Mouse (Mus musculus) kidney, postnatal 0 days (tissue): ENCODE measurements at regions not wholly inside any gene's neighbourhood (a gene's known extent, or its start where the extent isn't known, plus 50 kb on each side); places are given as distances from the start of the nearest gene placed in this dataset.

Experiments used
- ATAC-seq: fragments of 200-750 bp; cut with Nextera tagmentation; replicated peaks from 2 replicates; pipeline ENCODE4 v1.8.0; 2017; ENCODE audit warnings: low read depth, moderate number of reproducible peaks, moderate TSS enrichment, moderate library complexity; ENCODE audit not compliant: low FRiP score
- DNase-seq: peaks from one replicate; pipeline ENCODE4 v3.0.0-alpha.2; 2016; ENCODE audit warnings: low spot score
- H3K27ac ChIP-seq: fragments of 300-500 bp; sonication (generic); 2 replicates; pipeline ENCODE4 v1.5.1; 2014; ENCODE audit warnings: mild to moderate bottlenecking
- H3K27me3 ChIP-seq: fragments of 300-500 bp; sonication (generic); 2 replicates; pipeline ENCODE4 v1.6.1; 2014; ENCODE audit warnings: low read length, mixed read lengths; ENCODE audit not compliant: insufficient read depth
- H3K36me3 ChIP-seq: fragments of 300-500 bp; sonication (generic); 2 replicates; pipeline ENCODE4 v1.6.1; 2014; ENCODE audit warnings: low read length, mixed read lengths; ENCODE audit not compliant: insufficient read depth
- H3K4me1 ChIP-seq: fragments of 300-500 bp; sonication (generic); replicated peaks from 2 replicates; pipeline ENCODE4 v1.6.1; 2014; ENCODE audit warnings: antibody characterized with exemption, low read length, mixed read lengths; ENCODE audit not compliant: insufficient read depth
- H3K4me2 ChIP-seq: fragments of 300-500 bp; sonication (generic); 2 replicates; pipeline ENCODE4 v1.6.1; 2014; ENCODE audit warnings: mild to moderate bottlenecking, low read length, moderate library complexity, mixed read lengths
- H3K4me3 ChIP-seq: fragments of 300-500 bp; sonication (generic); replicated peaks from 2 replicates; pipeline ENCODE4 v1.5.1; 2014; ENCODE audit warnings: low read depth, low read length
- H3K9ac ChIP-seq: fragments of 300-500 bp; sonication (generic); 2 replicates; pipeline ENCODE4 v1.6.1; 2014; ENCODE audit warnings: low read depth, low read length
- H3K9me3 ChIP-seq: fragments of 300-500 bp; sonication (generic); replicated peaks from 2 replicates; pipeline ENCODE4 v1.6.1; 2016; ENCODE audit warnings: low read length, inconsistent platforms, mixed read lengths
- CTCF ChIP-seq: IDR thresholded peaks from 2 replicates; pipeline ENCODE4 v1.5.1; 2016; ENCODE audit warnings: antibody characterized with exemption, low read depth, mild to moderate bottlenecking, moderate library complexity
- WGBS: fragments of 180-500 bp; shearing (Covaris S2); extraction: QIAGEN DNeasy Blood & Tissue Kit; methylation state at CpG from one replicate; pipeline ENCODE4 v1.1.7; 2014; 5-methylcytosine and 5-hydroxymethylcytosine counted together

DNA sequence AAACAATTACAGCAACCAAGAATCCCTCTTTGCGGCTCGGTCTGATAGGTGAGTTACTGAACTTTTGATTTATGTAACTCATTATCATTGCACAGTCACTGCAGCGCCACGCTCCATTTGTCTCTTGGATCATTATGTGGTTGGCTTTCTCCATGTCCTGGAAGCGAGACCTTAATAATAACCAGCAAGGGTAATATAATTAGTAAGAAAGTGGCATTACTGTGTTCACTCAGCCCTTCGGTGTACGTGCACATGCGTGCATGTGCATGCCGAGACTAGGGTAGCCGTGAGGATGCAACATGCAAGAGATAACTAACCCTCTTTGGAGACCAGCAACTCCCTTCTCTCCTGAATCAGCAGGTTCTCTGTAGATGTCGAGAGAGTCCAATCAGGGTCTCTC is 114.9 kb upstream of the Camk1g start:
- 40% methylated on average over 11 of the region's 11 CpGs for WGBS
- no peak for ATAC-seq
- H3K9me3 ChIP-seq = no peaks in the 10 kb centered on the region
- no peak overlapping the region for H3K9ac ChIP-seq
- H3K27ac ChIP-seq = no peak overlapping the region
- no peak for TF ChIP-seq CTCF
- H3K4me3 ChIP-seq = no peak overlapping the region
- H3K4me2 ChIP-seq = no peak overlapping the region
- H3K4me1 ChIP-seq = no peaks in the 10 kb centered on the region
- H3K27me3 ChIP-seq = no peaks in the 10 kb centered on the region
- H3K36me3 ChIP-seq = no peaks in the 10 kb centered on the region
- DNase-seq = peak; percentile 15

DNA sequence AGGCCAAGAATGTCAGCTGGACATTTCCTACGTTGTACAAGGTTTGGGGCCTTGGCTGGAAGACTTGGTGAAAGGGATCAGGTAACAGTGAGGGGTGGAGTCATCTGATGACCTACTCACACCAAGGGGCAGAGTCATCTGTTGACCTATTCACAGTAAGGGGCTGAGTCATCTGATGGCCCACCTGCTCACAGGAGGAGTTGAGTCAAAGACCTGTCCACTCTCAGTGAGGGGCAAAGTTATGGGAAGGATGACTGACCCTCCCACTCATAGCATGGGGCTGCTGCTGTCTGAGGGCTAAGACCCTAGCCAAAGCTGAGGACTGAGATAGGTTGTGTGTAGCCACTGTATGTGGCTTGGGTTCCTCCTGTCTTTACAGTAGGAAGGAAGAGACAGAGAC is 107.2 kb upstream of the Camk1g start:
- Histone ChIP-seq H3K4me1 (no peaks in the 10 kb centered on the region), H3K27ac (no peak overlapping the region), H3K27me3 (no peaks in the 10 kb centered on the region), H3K9ac (no peak overlapping the region), H3K36me3 (no peaks in the 10 kb centered on the region), H3K4me3 (no peak overlapping the region), H3K4me2 (no peak overlapping the region), H3K9me3 (no peaks in the 10 kb centered on the region)
- 48% methylated on average over 1 of the region's 1 CpGs for WGBS
- no peak for TF ChIP-seq CTCF
- ATAC-seq = no peak
- DNase-seq = no peak

DNA sequence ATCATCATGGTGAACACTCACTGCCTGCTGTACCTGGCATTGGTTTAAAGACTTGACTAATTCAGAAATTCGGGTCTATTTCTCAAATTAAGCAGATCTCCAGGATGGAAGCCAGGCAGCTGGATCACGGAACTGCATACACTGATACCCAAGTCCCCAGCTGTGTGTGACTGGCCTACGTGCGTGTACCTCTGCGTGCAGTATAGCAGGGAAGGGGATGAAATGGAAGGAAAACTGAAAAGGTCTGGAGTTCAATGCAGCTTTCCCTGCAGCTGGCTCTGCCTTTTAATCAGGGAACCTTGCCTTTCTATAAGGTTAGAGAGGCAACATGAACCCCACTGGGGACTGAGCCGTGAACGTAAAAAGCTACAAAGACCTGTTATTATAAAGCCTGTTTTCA is 106.7 kb upstream of the Camk1g start:
- H3K9ac ChIP-seq = no peak overlapping the region
- no peaks in the 10 kb centered on the region for H3K9me3 ChIP-seq
- no peak for ATAC-seq
- no peaks in the 10 kb centered on the region for H3K36me3 ChIP-seq
- no peaks in the 10 kb centered on the region for H3K4me1 ChIP-seq
- H3K4me3 ChIP-seq = no peak overlapping the region
- no peaks in the 10 kb centered on the region for H3K27me3 ChIP-seq
- no peak overlapping the region for H3K27ac ChIP-seq
- TF ChIP-seq CTCF = no peak
- H3K4me2 ChIP-seq = no peak overlapping the region
- WGBS = 82% methylated on average over 7 of the region's 7 CpGs
- DNase-seq = no peak

DNA sequence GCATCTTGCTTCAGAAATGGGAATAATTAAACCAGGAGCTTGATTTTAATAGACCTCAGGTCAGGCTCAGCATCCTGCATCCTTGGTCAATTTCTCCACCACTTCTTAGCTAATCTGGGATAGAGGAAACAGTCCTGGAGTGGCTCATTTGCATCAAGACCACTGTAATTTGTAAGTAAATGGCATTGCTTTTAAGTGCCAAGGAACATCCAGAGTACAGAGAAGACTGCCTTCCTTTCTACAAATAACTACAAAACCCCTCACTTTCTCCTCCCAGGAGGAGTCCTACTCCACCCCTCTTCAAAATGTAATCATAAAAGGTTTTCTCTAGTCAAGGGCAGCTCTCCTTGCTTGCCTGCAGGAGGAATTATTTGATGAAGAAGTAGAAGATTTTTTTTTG is 96.2 kb upstream of the Camk1g start:
- ATAC-seq (no peak), DNase-seq (no peak)
- no peak overlapping the region for H3K27ac ChIP-seq

DNA sequence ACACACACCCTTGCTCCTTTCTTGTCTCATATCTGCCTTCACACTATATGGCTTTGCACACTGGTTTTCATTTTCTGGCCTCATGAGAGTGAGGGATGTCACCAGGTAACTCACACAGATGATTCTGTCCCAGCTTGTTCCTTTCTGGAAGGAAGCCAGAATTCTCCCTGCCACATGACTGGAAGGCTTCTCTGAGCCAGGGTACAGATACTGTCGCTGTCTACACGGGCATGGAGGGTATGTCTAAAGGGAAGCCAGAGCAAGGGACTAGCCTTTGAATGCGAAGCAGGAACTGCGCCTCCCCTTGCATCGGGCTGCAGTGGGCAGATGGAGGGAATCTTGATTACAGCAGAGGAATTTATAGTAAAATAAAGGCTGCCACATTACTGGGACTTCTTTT is 89.6 kb upstream of the Camk1g start:
- WGBS = 79% methylated on average over 5 of the region's 5 CpGs
- DNase-seq = no peak

More for the DNA sequence above, 96.2 kb upstream of the Camk1g start:
- Histone ChIP-seq H3K4me1 (no peaks in the 10 kb centered on the region), H3K36me3 (no peaks in the 10 kb centered on the region), H3K9ac (no peak overlapping the region), H3K4me2 (no peak overlapping the region), H3K27me3 (no peaks in the 10 kb centered on the region), H3K9me3 (no peaks in the 10 kb centered on the region), H3K4me3 (no peak overlapping the region)
- no peak for TF ChIP-seq CTCF

DNA sequence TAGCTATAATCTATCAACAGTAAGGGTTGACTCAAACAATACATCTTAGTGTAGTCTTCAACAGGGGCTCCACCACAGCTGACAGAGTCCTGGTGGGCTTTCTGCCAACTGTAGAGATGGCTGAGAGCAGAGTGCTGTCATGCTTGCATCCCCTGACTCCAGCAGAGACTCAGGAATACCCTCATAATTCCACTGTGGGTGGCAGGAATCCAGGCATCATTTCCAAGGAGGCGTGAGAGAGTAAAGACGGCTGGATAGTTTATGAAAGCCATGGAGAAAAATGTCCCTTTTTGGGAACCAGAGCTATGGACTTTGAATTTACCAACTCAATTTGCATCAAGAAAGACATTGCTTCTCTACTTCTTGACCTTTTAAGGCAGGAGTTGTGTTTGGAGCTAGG is 87.8 kb upstream of the Camk1g start:
- WGBS = 86% methylated on average over 2 of the region's 2 CpGs
- DNase-seq (no peak), ATAC-seq (no peak)
- no peak overlapping the region for H3K27ac ChIP-seq
- no peaks in the 10 kb centered on the region for H3K4me1 ChIP-seq
- TF ChIP-seq CTCF = no peak
- H3K9ac ChIP-seq = no peak overlapping the region
- no peaks in the 10 kb centered on the region for H3K27me3 ChIP-seq
- no peaks in the 10 kb centered on the region for H3K9me3 ChIP-seq
- no peak overlapping the region for H3K4me2 ChIP-seq
- H3K36me3 ChIP-seq = no peaks in the 10 kb centered on the region
- no peak overlapping the region for H3K4me3 ChIP-seq

More for the DNA sequence above, 89.6 kb upstream of the Camk1g start:
- Histone ChIP-seq H3K36me3 (no peaks in the 10 kb centered on the region), H3K9ac (no peak overlapping the region), H3K27me3 (no peaks in the 10 kb centered on the region), H3K9me3 (no peaks in the 10 kb centered on the region), H3K4me3 (no peak overlapping the region), H3K27ac (no peak overlapping the region), H3K4me1 (no peaks in the 10 kb centered on the region), H3K4me2 (no peak overlapping the region)
- ATAC-seq = no peak
- TF ChIP-seq CTCF = no peak

DNA sequence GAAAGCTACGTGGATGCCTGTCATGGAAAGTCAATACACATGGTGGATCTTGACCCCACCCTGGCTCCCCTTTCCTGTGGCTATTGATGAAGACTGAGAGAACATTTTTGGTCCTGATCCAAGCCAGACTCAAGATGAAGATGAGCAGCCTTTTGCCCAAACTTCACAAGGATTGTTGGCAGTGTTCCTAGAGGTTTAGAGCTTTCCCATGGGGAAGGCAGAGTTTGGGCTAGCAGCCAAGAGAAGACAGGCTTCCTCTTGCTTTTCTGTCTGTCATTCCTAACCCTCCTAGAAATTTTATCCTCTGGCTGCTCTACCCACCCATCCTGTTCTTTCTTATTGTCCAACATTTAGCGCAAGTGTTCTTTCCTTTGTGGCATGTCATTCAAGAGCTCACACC is 83.6 kb upstream of the Camk1g start:
- no peak overlapping the region for H3K27ac ChIP-seq
- no peak overlapping the region for H3K4me3 ChIP-seq
- no peak overlapping the region for H3K9ac ChIP-seq
- DNase-seq (no peak), ATAC-seq (no peak)
- 75% methylated on average over 2 of the region's 2 CpGs for WGBS
- no peaks in the 10 kb centered on the region for H3K9me3 ChIP-seq
- no peak for TF ChIP-seq CTCF
- H3K36me3 ChIP-seq = no peaks in the 10 kb centered on the region
- H3K4me1 ChIP-seq = peaks cover 9% of the 10 kb centered on the region; the same call in 1 of the 2 replicates
- H3K27me3 ChIP-seq = no peaks in the 10 kb centered on the region
- H3K4me2 ChIP-seq = no peak overlapping the region
